In genomic region chr9:75319365-75319764, GRCm38 (mm10) we compare ENCODE assay signal across 12 mouse cellular contexts. TPM values are rescaled to one million over a fixed set of nuclear protein-coding genes. Genes with fewer than 3 reads are reported as not detected.
DNase-seq lines count a peak whose midpoint lies in the region; ATAC-seq and TF ChIP-seq lines count a peak whose summit lies in the region.
"Had no signal": no experiment of that assay in that cellular context is flagged by ENCODE, and none has a peak within 500 bp of the region (broad histone marks: within the 10 kb centered on the region; RNA-seq: fewer than 3 reads in every experiment).

No protein-coding gene starts in this region.

- no peak for ATAC-seq in lung, embryonic 14.5 days (ENCODE audit: insufficient read depth)
- ATAC-seq in midbrain, postnatal 0 days (ENCODE audit: low FRiP score) = no peak

- H3K9ac ChIP-seq in lung, embryonic 14.5 days = no peak overlapping the region
- H3K9ac ChIP-seq in midbrain, postnatal 0 days (replicated peaks; ENCODE audit: low read length, poor library complexity, severe bottlenecking) = no peak overlapping the region

- no peak for DNase-seq in heart, embryonic 10.5 days (ENCODE audit: low spot score)
- DNase-seq in heart, postnatal 14 days = no peak
- peak; percentile 20 for DNase-seq in lung, embryonic 14.5 days
- no peak for DNase-seq in lung, postnatal 14 days
- peak; percentile 42 for DNase-seq in cerebellum, adult 8-10 months
- peak; percentile 48 for DNase-seq in midbrain, postnatal 0 days (ENCODE audit: low spot score)
- no peak for DNase-seq in kidney, postnatal 14 days
- DNase-seq in kidney, adult 9 months = no peak
- DNase-seq: heart, postnatal 4 days; thymus, postnatal 4 days had no signal

- peaks cover 39% of the 10 kb centered on the region for H3K4me1 ChIP-seq in heart, embryonic 10.5 days
- H3K4me1 ChIP-seq in lung, embryonic 14.5 days (ENCODE audit: insufficient read depth) = no peaks in the 10 kb centered on the region
- H3K4me1 ChIP-seq in midbrain, postnatal 0 days (ENCODE audit: insufficient read depth, low read length) = peaks cover 9% of the 10 kb centered on the region

- no peak overlapping the region for H3K4me2 ChIP-seq in lung, embryonic 14.5 days
- no peak overlapping the region for H3K4me2 ChIP-seq in midbrain, postnatal 0 days (ENCODE audit: low read depth, low read length, poor library complexity, severe bottlenecking)

- peak overlapping the region; percentile 53; the same call in 1 of the 2 replicates for H3K27ac ChIP-seq in heart, embryonic 10.5 days
- H3K27ac ChIP-seq in lung, embryonic 14.5 days (ENCODE audit: low read depth) = no peak overlapping the region
- H3K27ac ChIP-seq in midbrain, postnatal 0 days (ENCODE audit: low read depth, low read length) = no peak overlapping the region

- H3K4me3 ChIP-seq in heart, embryonic 10.5 days = no peak overlapping the region
- H3K4me3 ChIP-seq in lung, embryonic 14.5 days (ENCODE audit: low read depth, low read length) = no peak overlapping the region
- no peak overlapping the region for H3K4me3 ChIP-seq in midbrain, postnatal 0 days (ENCODE audit: low read depth, low read length)
- H3K4me3 ChIP-seq: erythroblast, embryonic 14.5 days had no signal

- H3K36me3 ChIP-seq in heart, embryonic 10.5 days = 0 out of 2 replicates have a peak, but pooled peaks cover 5% of the 10 kb centered on the region
- no peaks in the 10 kb centered on the region for H3K36me3 ChIP-seq in lung, embryonic 14.5 days (ENCODE audit: insufficient read depth)
- peaks cover 3% of the 10 kb centered on the region; the same call in 1 of the 2 replicates for H3K36me3 ChIP-seq in midbrain, postnatal 0 days (ENCODE audit: insufficient read depth, low read length)

- H3K27me3 ChIP-seq in heart, embryonic 10.5 days (ENCODE audit: insufficient read depth, poor library complexity, severe bottlenecking) = no peaks in the 10 kb centered on the region
- no peaks in the 10 kb centered on the region for H3K27me3 ChIP-seq in lung, embryonic 14.5 days (ENCODE audit: insufficient read depth, low read length)
- H3K27me3 ChIP-seq in midbrain, postnatal 0 days (ENCODE audit: insufficient read depth, low read length) = no peaks in the 10 kb centered on the region

- WGBS in heart, embryonic 10.5 days = 64% methylated on average over 3 of the region's 3 CpGs
- 65% methylated on average over 3 of the region's 3 CpGs for WGBS in lung, embryonic 14.5 days
- 78% methylated on average over 3 of the region's 3 CpGs for WGBS in midbrain, postnatal 0 days

- peak; percentile 17; the same call in 1 of the 2 replicates for TF ChIP-seq CTCF in lung, embryonic 14.5 days (IDR thresholded peaks at IDR 0.05; ENCODE audit: low read depth)
- peak; percentile 54 for TF ChIP-seq CTCF in midbrain, postnatal 0 days (IDR thresholded peaks at IDR 0.05)

- intact Hi-C loops in heart, postnatal 14 days (cut with DNase I) = loop anchor here (5.0 kb wide), 1 partner anchor 123 kb away; the partner anchor contains the start of gene Leo1

- H3K9me3 ChIP-seq in heart, embryonic 10.5 days = no peaks in the 10 kb centered on the region
- no peaks in the 10 kb centered on the region for H3K9me3 ChIP-seq in lung, embryonic 14.5 days (ENCODE audit: low read depth, low read length)
- no peaks in the 10 kb centered on the region for H3K9me3 ChIP-seq in midbrain, postnatal 0 days (ENCODE audit: low read length)

RNA-seq across cellular contexts. Expression of gene Gnb5, which starts 13.3 kb away (rescaled TPM):
- 40.4 and 58.1 TPM in 2 replicates for polyA plus RNA-seq in heart, embryonic 10.5 days (2016; fragmentation: Nextera tagmentation; extraction: Ambion mirVana)
- total RNA-seq in heart, postnatal 14 days (2021) = 10 to 100 TPM; 28.0 to 29.9 TPM
- polyA plus RNA-seq in lung, embryonic 14.5 days (2014; fragmentation: Nextera tagmentation; extraction: Ambion mirVana) = 17.9 and 18.2 TPM in 2 replicates
- 76.9 and 79.4 TPM in 2 replicates for total RNA-seq in midbrain, postnatal 0 days (2014; rRNA removed)
- 97.2 and 97.5 TPM in 2 replicates for polyA plus RNA-seq in midbrain, postnatal 0 days (2015; fragmentation: Nextera tagmentation; extraction: Ambion mirVana)
- polyA plus RNA-seq: erythroblast, embryonic 14.5 days had no signal

RNA-seq across cellular contexts. Expression of gene Bcl2l10, which starts 28.2 kb away (rescaled TPM):
- polyA plus RNA-seq in heart, embryonic 10.5 days (2016; fragmentation: Nextera tagmentation; extraction: Ambion mirVana) = not detected in 2 replicates
- not detected for total RNA-seq in heart, postnatal 14 days (2021)
- polyA plus RNA-seq in lung, embryonic 14.5 days (2014; fragmentation: Nextera tagmentation; extraction: Ambion mirVana) = not detected in 2 replicates
- total RNA-seq in midbrain, postnatal 0 days (2014; rRNA removed) = not detected in 2 replicates
- polyA plus RNA-seq in midbrain, postnatal 0 days (2015; fragmentation: Nextera tagmentation; extraction: Ambion mirVana) = not detected in 2 replicates
- polyA plus RNA-seq: erythroblast, embryonic 14.5 days; liver, embryonic 16.5 days had no signal

Comparison
In these comparisons a context has a peak if more than half of its experiments do, and no peak if none do; other contexts are left out.
1. DNase-seq: peak in lung, embryonic 14.5 days (single experiment), cerebellum, adult 8-10 months (single experiment) and midbrain, postnatal 0 days (single experiment); none in heart, embryonic 10.5 days (single experiment), heart, postnatal 14 days (0 of 2), lung, postnatal 14 days (single experiment), kidney, postnatal 14 days (single experiment) and kidney, adult 9 months (single experiment).